Mouse (Mus musculus) ES-E14 (cell line): ENCODE data around the gene 9230112D13Rik. TPM values are rescaled to one million over a fixed set of nuclear protein-coding genes. Genes with fewer than 3 reads are reported as not detected.

Source experiments
- DNase-seq: peaks from one replicate; pipeline ENCODE4 v3.0.0-alpha.2; 2013; ENCODE audit warnings: low read depth, low spot score
- H3K27ac ChIP-seq: 2 replicates; pipeline ENCODE4 v1.5.1; 2012; ENCODE audit warnings: low read depth, mild to moderate bottlenecking, low read length, moderate library complexity, mixed read lengths; ENCODE audit not compliant: poor library complexity, insufficient read depth, severe bottlenecking
- H3K36me3 ChIP-seq: 2 replicates; pipeline ENCODE4 v1.6.1; 2012; ENCODE audit warnings: mild to moderate bottlenecking, low read length, moderate library complexity, mixed read lengths; ENCODE audit not compliant: control insufficient read depth, poor library complexity, insufficient read depth, severe bottlenecking
- H3K4me1 ChIP-seq, 2 experiments: fragments of 150-350 bp in 1 of 2; sonication (generic) in 1 of 2; 2 replicates each; pipeline ENCODE4 v1.6.1; 2012; ENCODE audit warnings: low read length in 2 of 2, mild to moderate bottlenecking in 1 of 2, mixed read lengths in 1 of 2; ENCODE audit not compliant: control insufficient read depth in 2 of 2, insufficient read depth in 2 of 2, poor library complexity in 1 of 2
- H3K4me3 ChIP-seq, 2 experiments: fragments of 150-350 bp in 1 of 2; sonication (generic) in 1 of 2; 2 replicates each; pipeline ENCODE4 v1.5.1; 2012; ENCODE audit warnings: low read length in 2 of 2, low read depth in 1 of 2, mild to moderate bottlenecking in 1 of 2, mixed read lengths in 1 of 2; ENCODE audit not compliant: insufficient read depth in 1 of 2, poor library complexity in 1 of 2, severe bottlenecking in 1 of 2
- H3K9ac ChIP-seq: 2 replicates; pipeline ENCODE4 v1.6.1; 2012; ENCODE audit warnings: low read depth, mild to moderate bottlenecking, low read length, mixed read lengths; ENCODE audit not compliant: poor library complexity, insufficient read depth, severe bottlenecking
- H3K9me3 ChIP-seq: fragments of 150-350 bp; sonication (generic); 2 replicates; pipeline ENCODE4 v1.6.1; 2012; ENCODE audit warnings: low read depth, mild to moderate bottlenecking, low read length; ENCODE audit not compliant: control insufficient read depth, insufficient read depth
- CHD2 ChIP-seq: IDR thresholded peaks from 2 replicates; pipeline ENCODE4 v1.6.1; 2014; ENCODE audit warnings: mild to moderate bottlenecking, low read depth, low read length, inconsistent platforms
- HCFC1 ChIP-seq: IDR thresholded peaks from 2 replicates; pipeline ENCODE4 v1.6.1; 2012; ENCODE audit warnings: low read length, inconsistent platforms, borderline replicate concordance; ENCODE audit not compliant: insufficient read depth
- MAFK ChIP-seq: IDR thresholded peaks from 2 replicates; pipeline ENCODE4 v1.6.1; 2014; ENCODE audit warnings: mild to moderate bottlenecking, low read depth, low read length, inconsistent platforms; ENCODE audit not compliant: insufficient read depth
- ZC3H11A ChIP-seq: IDR thresholded peaks from 2 replicates; pipeline ENCODE4 v1.6.1; 2012; ENCODE audit warnings: low read depth, mild to moderate bottlenecking, inconsistent platforms, low read length, borderline replicate concordance
- ZNF384 ChIP-seq: IDR thresholded peaks from 2 replicates; pipeline ENCODE4 v1.6.1; 2012; ENCODE audit warnings: low read depth, low read length, inconsistent platforms
- in situ Hi-C, 2 experiments: fragments of 600-800 bp; cut with MboI; formaldehyde crosslinking; loops; one replicate each; pipeline ENCODE4 v1.15.1; 2025; ENCODE audit warnings: low sequenced_read_pairs in 2 of 2, inconsistent platforms in 1 of 2; ENCODE audit not compliant: unreplicated experiment in 2 of 2
- total RNA-seq: library from RNA; depleted of rRNA; stranded (reverse); fragments of 300-350 nt; gene quantifications from 2 replicates; pipeline ENCODE4 v1.2.3, GENCODE M21; 2012

9230112D13Rik gene
- total RNA-seq, 1 experiment: not detected

DNA sequence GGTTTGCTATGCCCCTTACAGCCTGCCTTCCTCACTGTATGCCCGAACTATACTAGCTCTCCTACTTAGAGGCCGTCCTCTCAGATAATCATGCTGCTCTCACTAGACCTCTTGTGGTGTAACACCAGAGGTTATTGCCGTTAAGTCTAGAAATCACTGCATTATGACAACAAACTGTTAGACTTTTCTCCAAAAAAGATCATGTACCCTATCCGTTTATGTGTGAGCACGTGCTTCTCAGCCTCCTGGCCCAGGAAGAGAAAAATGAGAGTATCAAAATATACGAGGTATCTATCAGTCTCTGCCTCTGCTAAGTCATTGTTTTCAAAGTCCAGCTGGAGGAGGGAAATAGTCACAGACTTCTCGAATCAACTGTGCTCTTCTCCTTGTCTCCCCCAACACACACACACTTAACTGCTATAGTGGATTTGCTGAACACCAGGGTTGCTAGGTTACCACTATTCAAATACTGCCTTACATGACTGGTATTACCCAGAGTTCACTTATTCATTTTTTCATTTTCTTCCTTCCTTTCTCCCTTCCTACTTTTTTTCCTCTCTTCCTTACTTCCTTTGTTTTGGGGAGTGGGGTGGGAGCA is 13.7 kb downstream of the 9230112D13Rik start:
- H3K9me3 ChIP-seq: no peaks in the 10 kb centered on the region
- no peak for DNase-seq
- TF ChIP-seq ZNF384: no peak
- TF ChIP-seq HCFC1: no peak
- TF ChIP-seq MAFK: no peak
- TF ChIP-seq ZC3H11A: no peak
- no peak for TF ChIP-seq CHD2
- H3K27ac ChIP-seq: no peak overlapping the region
- in situ Hi-C loops: no loop called here
- H3K9ac ChIP-seq: no peak overlapping the region
- H3K36me3 ChIP-seq: no peaks in the 10 kb centered on the region
- no peak overlapping the region for H3K4me3 ChIP-seq
- H3K4me1 ChIP-seq: peaks cover 0 to under 1% of the 10 kb centered on the region in 2 experiments; a peak in 1 of 4 replicates

DNA sequence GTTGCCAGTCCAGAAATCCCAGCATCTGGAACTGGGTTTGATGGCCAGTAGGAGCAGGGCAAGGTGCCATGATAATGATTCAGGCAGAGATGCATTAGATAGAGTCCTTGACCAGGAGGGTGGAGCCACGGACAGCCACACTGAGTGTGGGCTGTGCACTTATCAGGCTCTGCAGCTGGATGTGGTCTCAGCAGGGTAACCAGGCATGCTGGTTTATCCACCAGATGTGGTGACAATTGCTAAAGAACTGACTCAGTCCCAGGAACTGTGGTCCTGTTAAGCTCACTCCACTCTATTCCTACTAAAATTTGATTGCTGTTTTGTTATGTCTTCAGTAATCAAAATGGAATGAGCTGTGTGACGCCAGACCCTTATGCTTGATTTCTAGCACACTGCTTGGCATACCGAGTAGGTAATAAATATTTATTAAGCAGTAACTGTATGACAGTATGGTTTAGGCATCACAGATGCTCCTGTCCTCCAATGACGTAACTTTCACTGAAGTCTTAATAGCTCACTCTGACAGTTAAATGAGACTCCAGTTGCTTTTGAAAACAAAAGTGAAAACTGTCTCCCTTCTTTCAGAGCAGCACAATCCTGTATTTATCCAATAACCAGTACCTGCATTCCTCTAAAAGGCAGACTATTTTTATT is 14.3 kb downstream of the 9230112D13Rik start:
- H3K9ac ChIP-seq: no peak overlapping the region
- no peaks in the 10 kb centered on the region for H3K36me3 ChIP-seq
- TF ChIP-seq ZC3H11A (no peak), HCFC1 (no peak), MAFK (no peak), CHD2 (no peak), ZNF384 (no peak)
- H3K4me3 ChIP-seq: no peak overlapping the region
- no peak for DNase-seq
- in situ Hi-C loops: no loop called here
- peaks cover 0 to 3% of the 10 kb centered on the region in 2 experiments; a peak in 1 of 4 replicates for H3K4me1 ChIP-seq
- H3K9me3 ChIP-seq: no peaks in the 10 kb centered on the region
- H3K27ac ChIP-seq: no peak overlapping the region

DNA sequence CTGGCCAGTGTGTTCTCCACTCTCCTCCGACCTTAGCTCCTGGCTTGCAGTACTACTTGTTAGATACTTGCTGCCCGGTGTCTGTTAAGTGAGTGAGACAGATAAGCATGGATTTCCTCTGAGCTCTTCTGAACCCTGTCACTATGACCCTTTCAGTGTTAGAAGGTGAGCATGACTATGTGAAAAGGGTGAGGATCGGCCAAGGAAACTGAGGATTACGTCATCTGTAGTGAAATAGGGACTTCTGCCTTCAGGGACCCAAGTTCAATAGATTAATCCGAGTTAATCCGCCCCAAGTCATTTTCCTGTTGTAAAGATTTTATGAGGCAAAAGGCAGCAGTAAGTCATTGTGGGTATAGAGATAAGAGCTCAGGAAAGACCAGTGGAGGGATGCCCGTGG is 17.3 kb downstream of the 9230112D13Rik start:
- no peak for DNase-seq

DNA sequence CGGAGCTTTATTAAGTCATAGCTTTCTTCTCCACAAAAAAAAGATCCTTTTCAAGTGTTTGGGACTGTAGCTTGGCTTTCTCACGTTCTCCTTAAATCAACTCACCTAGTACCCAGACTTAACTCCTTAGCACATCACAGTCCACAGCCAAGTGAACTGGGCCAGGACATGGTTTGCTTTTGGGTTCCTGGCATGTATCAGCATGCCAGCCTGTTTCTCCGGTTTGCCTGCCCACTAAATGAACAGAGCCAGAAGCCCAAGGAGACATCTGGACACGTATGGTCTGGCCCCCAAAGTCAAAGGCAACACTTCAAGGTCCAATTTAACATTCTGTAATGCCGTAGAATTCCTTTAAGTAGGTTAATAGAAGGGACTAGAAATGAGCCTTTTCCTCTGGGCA is 18.2 kb downstream of the 9230112D13Rik start:
- Histone ChIP-seq H3K4me1 (peaks cover 0 to 3% of the 10 kb centered on the region in 2 experiments; a peak in 1 of 4 replicates), H3K4me3 (no peak overlapping the region), H3K27ac (no peak overlapping the region), H3K36me3 (no peaks in the 10 kb centered on the region), H3K9ac (no peak overlapping the region), H3K9me3 (no peaks in the 10 kb centered on the region)
- no peak for DNase-seq
- TF ChIP-seq MAFK (no peak), ZNF384 (no peak), ZC3H11A (no peak), CHD2 (no peak), HCFC1 (no peak)
- in situ Hi-C loops: no loop called here

More for the DNA sequence above, 17.3 kb downstream of the 9230112D13Rik start:
- TF ChIP-seq CHD2: no peak
- no peak for TF ChIP-seq ZNF384
- TF ChIP-seq MAFK: no peak
- TF ChIP-seq HCFC1: no peak
- no peak for TF ChIP-seq ZC3H11A
- Histone ChIP-seq H3K27ac (no peak overlapping the region), H3K9ac (no peak overlapping the region), H3K36me3 (no peaks in the 10 kb centered on the region), H3K9me3 (no peaks in the 10 kb centered on the region), H3K4me3 (no peak overlapping the region), H3K4me1 (peaks cover 0 to 3% of the 10 kb centered on the region in 2 experiments; a peak in 1 of 4 replicates)
- in situ Hi-C loops: no loop called here
